Mouse (Mus musculus) thymus, adult 18-20 months (tissue): Measurements from ENCODE around the gene Sgk2.

Experiments used
- DNase-seq, 2 experiments: peaks; one replicate each; pipeline ENCODE4 v3.0.0; 2022; ENCODE audit warnings: mixed read lengths in 2 of 2

Gene Sgk2

GRCm38 (mm10) chr2:163061203-163062118 lies 74.3 kb downstream of the Sgk2 start:
- DNase-seq, result no peak

- no peak for DNase-seq
These were observed 75.0 kb downstream of the Sgk2 start for GRCm38 (mm10) chr2:163062119-163062508.
